ENCODE assay signal across 8 mouse cellular contexts in genomic region chr1:191096871-191097681, GRCm38 (mm10). TPM values are rescaled to one million over a fixed set of nuclear protein-coding genes. Genes with fewer than 3 reads are reported as not detected.
DNase-seq lines count a peak whose midpoint lies in the region; ATAC-seq and TF ChIP-seq lines count a peak whose summit lies in the region.

No protein-coding gene starts in this region.

- no peak for TF ChIP-seq POLR2A in cerebellum, adult 2 months (IDR thresholded peaks at IDR 0.05; ENCODE audit: borderline replicate concordance, insufficient read depth, low read length)

- no peak overlapping the region for H3K4me3 ChIP-seq in cerebellum, adult 2 months (replicated peaks; ENCODE audit: insufficient read depth, low read depth, low read length)
- H3K4me3 ChIP-seq in intestine, embryonic 15.5 days (replicated peaks): peak overlapping the region; percentile 64

- ATAC-seq in common myeloid progenitor, adult 5-6 weeks (replicated peaks; ENCODE audit: low read depth, poor library complexity, severe bottlenecking): peak; percentile 53
- peak; percentile 54 for ATAC-seq in intestine, embryonic 15.5 days
- ATAC-seq in megakaryocyte progenitor cell, adult 5-6 weeks (replicated peaks; ENCODE audit: poor library complexity): peak; percentile 52

- H3K9ac ChIP-seq in intestine, embryonic 15.5 days: peak overlapping the region; percentile 49; the same call in 1 of the 2 replicates

- WGBS in cerebellum, adult 2 months: 52% methylated on average over 14 of the region's 14 CpGs
- 45% methylated on average over 14 of the region's 14 CpGs for WGBS in intestine, embryonic 15.5 days

- peaks cover 1% of the 10 kb centered on the region; the same call in 1 of the 2 replicates for H3K27me3 ChIP-seq in cerebellum, adult 2 months (ENCODE audit: control insufficient read depth, insufficient read depth, low read length)
- peaks cover 10% of the 10 kb centered on the region for H3K27me3 ChIP-seq in intestine, embryonic 15.5 days (replicated peaks)

- no peaks in the 10 kb centered on the region for H3K4me1 ChIP-seq in cerebellum, adult 2 months (ENCODE audit: control insufficient read depth, insufficient read depth, low read length)
- H3K4me1 ChIP-seq in intestine, embryonic 15.5 days (replicated peaks): peaks cover 17% of the 10 kb centered on the region; the same call in 1 of the 2 replicates

- TF ChIP-seq CTCF in cerebellum, adult 2 months (IDR thresholded peaks at IDR 0.05; ENCODE audit: borderline replicate concordance, insufficient read depth, low read depth, low read length): no peak

- no peaks in the 10 kb centered on the region for H3K9me3 ChIP-seq in intestine, embryonic 15.5 days

- no peaks in the 10 kb centered on the region for H3K36me3 ChIP-seq in intestine, embryonic 15.5 days

- H3K27ac ChIP-seq in cerebellum, adult 2 months (ENCODE audit: insufficient read depth, low read length): no peak overlapping the region
- no peak overlapping the region for H3K27ac ChIP-seq in intestine, embryonic 15.5 days

- H3K4me2 ChIP-seq in intestine, embryonic 15.5 days (replicated peaks): peak overlapping the region; percentile 97

- DNase-seq in cerebellum, postnatal 14 days: peak; percentile 9 to 22
- DNase-seq in cerebellum, adult 2 months: no peak
- no peak for DNase-seq in adrenal gland, postnatal 36 days
- DNase-seq in spleen, postnatal 10 days (ENCODE audit: low spot score in 2 of 2): no peak
- no peak for DNase-seq in adrenal gland, postnatal 10 days

RNA-seq across cellular contexts. Expression of gene Batf3, which starts 0.6 kb away (rescaled TPM):
- 0.62 and 0.85 TPM in 2 replicates for polyA plus RNA-seq in cerebellum, adult 2 months (2012; rRNA removed)
- 6.0 TPM in 1 of 2 replicates, not detected in the other for total RNA-seq in common myeloid progenitor, adult 5-6 weeks (2017)
- 7.2 and 10.5 TPM in 2 replicates for polyA plus RNA-seq in intestine, embryonic 15.5 days (2015; fragmentation: Nextera tagmentation; extraction: Ambion mirVana)
- 1.0 and 1.9 TPM in 2 replicates for total RNA-seq in megakaryocyte progenitor cell, adult 5-6 weeks (2015)
- total RNA-seq in megakaryocyte progenitor cell, adult 5-6 weeks (2017): 1.3 TPM in 1 of 2 replicates, not detected in the other
- total RNA-seq in adrenal gland, postnatal 36 days (2021): 1 to 10 TPM; 1.4 to 9.6 TPM
- 1 to 10 TPM; 1.6 to 1.8 TPM for total RNA-seq in adrenal gland, postnatal 10 days (2021)

RNA-seq across cellular contexts. Expression of gene Nsl1, which starts 34.3 kb away (rescaled TPM):
- 0.57 and 0.59 TPM in 2 replicates for polyA plus RNA-seq in cerebellum, adult 2 months (2012; rRNA removed)
- total RNA-seq in common myeloid progenitor, adult 5-6 weeks (2017): 10.2 and 13.3 TPM in 2 replicates
- polyA plus RNA-seq in intestine, embryonic 15.5 days (2015; fragmentation: Nextera tagmentation; extraction: Ambion mirVana): 17.0 and 18.8 TPM in 2 replicates
- 9.8 and 9.9 TPM in 2 replicates for total RNA-seq in megakaryocyte progenitor cell, adult 5-6 weeks (2015)
- 16.0 and 23.1 TPM in 2 replicates for total RNA-seq in megakaryocyte progenitor cell, adult 5-6 weeks (2017)
- 1 to 10 TPM in 1 of 2 experiments, under 1 TPM in 1; 0.95 to 1.6 TPM for total RNA-seq in adrenal gland, postnatal 36 days (2021)
- total RNA-seq in adrenal gland, postnatal 10 days (2021): 1 to 10 TPM; 3.5 to 5.1 TPM

RNA-seq across cellular contexts. Expression of gene Tatdn3, which starts 34.3 kb away (rescaled TPM):
- 54.4 and 57.9 TPM in 2 replicates for polyA plus RNA-seq in cerebellum, adult 2 months (2012; rRNA removed)
- 16.9 and 24.8 TPM in 2 replicates for total RNA-seq in common myeloid progenitor, adult 5-6 weeks (2017)
- polyA plus RNA-seq in intestine, embryonic 15.5 days (2015; fragmentation: Nextera tagmentation; extraction: Ambion mirVana): 11.9 and 12.6 TPM in 2 replicates
- 12.9 and 19.3 TPM in 2 replicates for total RNA-seq in megakaryocyte progenitor cell, adult 5-6 weeks (2015)
- 18.0 and 19.5 TPM in 2 replicates for total RNA-seq in megakaryocyte progenitor cell, adult 5-6 weeks (2017)
- total RNA-seq in adrenal gland, postnatal 36 days (2021): 10 to 100 TPM; 13.0 to 20.0 TPM
- total RNA-seq in adrenal gland, postnatal 10 days (2021): 10 to 100 TPM; 20.4 to 34.7 TPM

Comparison
In these comparisons a context has a peak if more than half of its experiments do, and no peak if none do; other contexts are left out.
1. DNase-seq: peak in cerebellum, postnatal 14 days (2 of 2); none in cerebellum, adult 2 months (0 of 2), adrenal gland, postnatal 36 days (0 of 2), spleen, postnatal 10 days (0 of 2) and adrenal gland, postnatal 10 days (single experiment).
2. Peak in every context shown above with its lines, with median percentiles within 50 percentile points of each other: ATAC-seq.